Mouse (Mus musculus): Measurements from ENCODE around the gene Gm29564.
"Not testable (repeated sequence)": the region's sequence is repeated elsewhere in the genome, so short reads cannot be mapped to it uniquely, and the experiment has no call there.

The Gm29564 gene

GRCm38 (mm10) chrY:78212693-78213092 is at the start of gene Gm29564:
Gene Gm29564 (plus strand): TSS chrY:78212993.
- in situ Hi-C loops (cut with MboI), result not testable (repeated sequence)
